Mouse (Mus musculus) midbrain, embryonic 16.5 days (tissue): Measurements from ENCODE around the gene Calhm1. TPM values are rescaled to one million over a fixed set of nuclear protein-coding genes. Genes with fewer than 3 reads are reported as not detected.

Experiments used
- ATAC-seq: fragments of 200-750 bp; cut with Nextera tagmentation; 2 replicates; pipeline ENCODE4 v1.8.0; 2017; ENCODE audit warnings: moderate TSS enrichment
- H3K27ac ChIP-seq: fragments of 300-500 bp; sonication (generic); 2 replicates; pipeline ENCODE4 v1.5.1; 2014; ENCODE audit warnings: mild to moderate bottlenecking, low read length, mixed read lengths
- H3K27me3 ChIP-seq: fragments of 300-500 bp; sonication (generic); 2 replicates; pipeline ENCODE4 v1.6.1; 2014; ENCODE audit warnings: low read depth, low read length, mixed read lengths; ENCODE audit not compliant: control insufficient read depth, insufficient read depth
- H3K36me3 ChIP-seq: fragments of 300-500 bp; sonication (generic); 2 replicates; pipeline ENCODE4 v1.6.1; 2014; ENCODE audit warnings: mild to moderate bottlenecking, low read length, moderate library complexity, mixed read lengths; ENCODE audit not compliant: control insufficient read depth, insufficient read depth
- H3K4me1 ChIP-seq: fragments of 300-500 bp; sonication (generic); 2 replicates; pipeline ENCODE4 v1.6.1; 2014; ENCODE audit warnings: mild to moderate bottlenecking, low read length, mixed read lengths; ENCODE audit not compliant: control insufficient read depth, insufficient read depth
- H3K4me2 ChIP-seq: fragments of 300-500 bp; sonication (generic); 2 replicates; pipeline ENCODE4 v1.6.1; 2014; ENCODE audit warnings: mild to moderate bottlenecking, low read length, mixed read lengths
- H3K4me3 ChIP-seq: fragments of 300-500 bp; sonication (generic); 2 replicates; pipeline ENCODE4 v1.5.1; 2014; ENCODE audit warnings: low read depth, mild to moderate bottlenecking, low read length, moderate library complexity, mixed read lengths
- H3K9ac ChIP-seq: fragments of 300-500 bp; sonication (generic); 2 replicates; pipeline ENCODE4 v1.6.1; 2014; ENCODE audit warnings: low read depth, low read length, mixed read lengths
- H3K9me3 ChIP-seq: fragments of 300-500 bp; sonication (generic); replicated peaks from 2 replicates; pipeline ENCODE4 v1.6.1; 2014; ENCODE audit warnings: mild to moderate bottlenecking, low read length, mixed read lengths; ENCODE audit not compliant: control insufficient read depth, poor library complexity, severe bottlenecking
- WGBS: fragments of 180-500 bp; shearing (Covaris S2); extraction: QIAGEN DNeasy Blood & Tissue Kit; methylation state at CpG from one replicate; pipeline ENCODE4 v1.1.7; 2014; 5-methylcytosine and 5-hydroxymethylcytosine counted together
- polyA plus RNA-seq: library from polyadenylated mRNA; unstranded; fragments of >200 nt; fragmentation: Nextera tagmentation; extraction: Ambion mirVana; gene quantifications from 2 replicates; pipeline ENCODE4 v1.2.1, GENCODE M21; 2015

The Calhm1 gene
- polyA plus RNA-seq, 1 experiment from 2014 or later, result not detected

DNA sequence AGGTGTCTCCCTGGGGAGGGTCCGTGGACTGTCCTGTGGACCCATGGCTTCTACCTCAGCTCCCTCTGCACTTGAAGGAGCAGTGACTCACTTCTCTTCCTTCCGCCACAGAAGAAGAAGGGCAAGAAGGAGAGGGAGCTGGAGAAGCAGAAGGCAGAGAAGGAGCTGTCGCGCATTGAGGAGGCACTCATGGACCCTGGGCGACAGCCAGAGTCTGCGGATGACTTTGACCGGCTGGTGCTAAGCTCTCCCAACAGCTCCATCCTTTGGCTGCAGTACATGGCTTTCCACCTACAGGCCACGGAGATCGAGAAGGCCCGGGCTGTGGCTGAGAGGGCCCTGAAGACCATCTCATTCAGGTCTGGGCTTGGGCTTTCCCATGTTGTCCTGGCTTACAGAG is 15.9 kb downstream of the Calhm1 start:
- H3K4me2 ChIP-seq, result no peak overlapping the region
- H3K9me3 ChIP-seq, result no peaks in the 10 kb centered on the region
- H3K4me3 ChIP-seq, result no peak overlapping the region
- H3K27me3 ChIP-seq, result no peaks in the 10 kb centered on the region
- 95% methylated on average over 10 of the region's 10 CpGs for WGBS
- no peak overlapping the region for H3K9ac ChIP-seq
- no peak for ATAC-seq
- H3K27ac ChIP-seq, result no peak overlapping the region
- H3K4me1 ChIP-seq, result no peaks in the 10 kb centered on the region
- H3K36me3 ChIP-seq, result peaks cover 40% of the 10 kb centered on the region

DNA sequence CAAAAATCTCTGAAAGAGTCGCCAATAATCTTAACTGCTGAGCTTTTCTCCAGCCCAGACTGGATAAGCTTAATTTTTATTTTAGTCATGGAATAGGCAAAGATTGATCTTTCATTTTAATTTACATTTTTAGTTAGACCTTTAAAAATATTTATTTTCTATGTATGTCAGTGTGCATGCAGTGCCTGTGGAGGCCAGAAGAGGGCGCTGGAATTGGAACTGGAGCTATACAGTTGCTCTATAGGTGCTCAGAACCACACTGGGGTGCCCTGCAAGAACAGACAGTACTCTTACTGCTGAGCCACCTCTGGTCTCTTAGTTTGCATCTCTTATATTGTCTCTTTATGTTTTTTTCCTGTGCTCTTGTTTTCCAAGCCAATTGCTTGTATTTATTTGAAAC is 21.3 kb downstream of the Calhm1 start:
- Histone ChIP-seq H3K4me3 (no peak overlapping the region), H3K27ac (no peak overlapping the region), H3K36me3 (peaks cover 24% of the 10 kb centered on the region), H3K4me1 (no peaks in the 10 kb centered on the region), H3K9me3 (no peaks in the 10 kb centered on the region), H3K9ac (no peak overlapping the region), H3K4me2 (no peak overlapping the region), H3K27me3 (no peaks in the 10 kb centered on the region)
- WGBS, result 30% methylated on average over 2 of the region's 2 CpGs
- no peak for ATAC-seq

DNA sequence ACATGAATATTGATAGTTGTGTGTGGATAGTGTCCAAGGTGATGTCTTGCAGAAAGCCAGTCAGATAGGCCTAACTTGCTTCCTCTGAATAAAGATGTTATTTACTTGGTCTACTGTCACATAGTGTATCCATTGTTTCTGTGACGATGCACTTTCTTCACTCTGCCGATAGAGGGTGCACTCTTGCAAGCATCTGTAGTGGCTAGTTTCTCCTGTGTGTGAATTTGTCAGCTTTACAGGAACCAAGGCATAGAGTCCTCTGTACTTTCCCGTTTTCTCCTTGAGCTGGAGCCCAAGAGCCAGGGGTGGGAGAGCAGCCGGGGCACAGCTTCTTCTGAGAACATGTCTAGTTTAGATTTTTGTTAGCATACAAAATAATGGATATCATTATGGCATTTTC is 23.0 kb downstream of the Calhm1 start:
- Histone ChIP-seq H3K27me3 (no peaks in the 10 kb centered on the region), H3K36me3 (peaks cover 25% of the 10 kb centered on the region), H3K4me3 (no peak overlapping the region), H3K9me3 (no peaks in the 10 kb centered on the region), H3K27ac (no peak overlapping the region), H3K4me1 (no peaks in the 10 kb centered on the region), H3K4me2 (no peak overlapping the region), H3K9ac (no peak overlapping the region)
- WGBS, result 39% methylated on average over 4 of the region's 4 CpGs
- no peak for ATAC-seq

DNA sequence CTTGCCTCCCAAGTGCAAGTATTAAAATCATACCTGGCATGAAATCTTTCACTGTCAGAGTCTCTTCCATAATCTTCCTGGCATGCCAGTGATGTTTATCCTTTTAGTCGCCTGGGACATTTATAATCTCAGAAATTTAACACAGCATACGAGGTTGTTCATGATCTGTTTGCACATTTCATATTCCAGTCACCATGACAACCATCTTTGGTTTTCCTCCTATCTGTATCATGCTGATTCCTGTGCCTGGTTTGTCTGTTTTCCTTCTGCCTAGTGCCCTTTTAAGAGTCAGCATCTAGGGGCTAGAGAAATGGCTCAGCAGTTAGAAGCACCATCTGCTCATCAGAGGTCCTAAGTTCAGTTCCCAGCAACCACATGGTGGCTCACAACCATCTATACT is 25.4 kb downstream of the Calhm1 start:
- Histone ChIP-seq H3K4me2 (no peak overlapping the region), H3K9me3 (no peaks in the 10 kb centered on the region), H3K36me3 (peaks cover 24% of the 10 kb centered on the region), H3K9ac (no peak overlapping the region), H3K4me3 (no peak overlapping the region), H3K27me3 (no peaks in the 10 kb centered on the region), H3K27ac (no peak overlapping the region), H3K4me1 (no peaks in the 10 kb centered on the region)
- 81% methylated on average over 2 of the region's 2 CpGs for WGBS
- no peak for ATAC-seq

DNA sequence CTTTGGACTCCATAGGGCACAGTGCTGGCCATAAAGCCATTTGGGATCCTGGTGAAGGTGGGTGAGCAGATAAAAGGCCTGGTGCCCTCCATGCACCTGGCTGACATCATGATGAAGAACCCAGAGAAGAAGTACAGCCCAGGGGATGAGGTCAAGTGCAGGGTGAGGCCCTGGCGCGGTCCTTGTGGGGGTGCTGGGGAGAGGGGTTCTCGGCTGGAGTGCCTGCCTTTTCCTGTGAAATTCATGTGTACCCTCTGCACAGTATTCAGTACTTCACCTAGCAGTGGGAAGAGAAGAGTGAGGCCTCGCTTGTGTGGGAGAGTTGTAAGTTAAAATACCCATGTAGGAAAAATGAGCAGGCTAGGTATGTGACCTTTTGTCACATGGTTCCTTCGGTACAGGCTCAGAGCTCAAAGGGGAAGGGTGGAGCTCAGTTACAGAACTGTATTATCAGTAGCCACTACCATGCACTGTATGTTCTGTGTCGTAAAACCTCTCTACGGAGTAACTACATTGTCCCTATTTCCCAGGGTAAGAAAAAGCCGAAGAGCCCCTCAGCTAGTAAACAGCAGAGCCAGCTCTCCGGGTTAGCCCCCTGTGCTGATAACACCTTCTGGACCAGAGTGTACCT is 39.3 kb downstream of the Calhm1 start:
- peaks cover 63% of the 10 kb centered on the region for H3K36me3 ChIP-seq
- H3K9ac ChIP-seq, result no peak overlapping the region
- H3K4me3 ChIP-seq, result no peak overlapping the region
- no peaks in the 10 kb centered on the region for H3K27me3 ChIP-seq
- no peaks in the 10 kb centered on the region for H3K4me1 ChIP-seq
- WGBS, result over 99% methylated on average over 9 of the region's 9 CpGs
- ATAC-seq, result no peak
- H3K9me3 ChIP-seq, result no peaks in the 10 kb centered on the region
- no peak overlapping the region for H3K4me2 ChIP-seq
- H3K27ac ChIP-seq, result no peak overlapping the region

DNA sequence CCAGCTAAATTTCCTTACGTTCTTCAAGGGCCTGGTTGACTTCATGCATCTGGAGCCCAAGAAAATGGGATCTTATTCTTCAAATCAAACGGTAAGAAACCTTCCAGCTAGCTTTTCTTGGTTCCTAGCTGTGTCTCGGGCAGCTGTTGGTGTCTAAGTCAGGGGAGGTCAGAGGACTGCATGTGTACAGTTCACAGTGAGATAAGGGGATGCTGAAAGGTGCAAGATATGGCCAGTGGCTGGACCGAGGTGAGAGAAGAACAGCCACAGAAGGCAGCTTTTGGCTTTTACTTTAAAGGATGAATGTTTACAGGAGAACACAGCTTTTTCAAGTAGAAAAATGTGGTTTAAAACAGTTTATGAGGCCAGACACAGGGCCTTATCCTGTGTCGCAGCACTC is 43.0 kb downstream of the Calhm1 start:
- H3K27ac ChIP-seq, result no peak overlapping the region
- no peaks in the 10 kb centered on the region for H3K27me3 ChIP-seq
- 94% methylated on average over 5 of the region's 5 CpGs for WGBS
- no peak overlapping the region for H3K4me3 ChIP-seq
- no peaks in the 10 kb centered on the region for H3K9me3 ChIP-seq
- peaks cover 43% of the 10 kb centered on the region for H3K36me3 ChIP-seq
- no peak for ATAC-seq
- H3K4me2 ChIP-seq, result no peak overlapping the region
- no peak overlapping the region for H3K9ac ChIP-seq
- H3K4me1 ChIP-seq, result no peaks in the 10 kb centered on the region

Other genes starting within 250 kb of the Calhm1 start
- 424 and 528 TPM in 2 replicates for gene Ina, start 129.6 kb downstream of the Calhm1 start, polyA plus RNA-seq
- 85.7 and 93.4 TPM in 2 replicates for gene Nt5c2, start 129.1 kb downstream of the Calhm1 start, polyA plus RNA-seq
- gene Pcgf6, start 93.3 kb downstream of the Calhm1 start, polyA plus RNA-seq, result 33.9 and 35.1 TPM in 2 replicates
- 4.7 and 5.1 TPM in 2 replicates for gene Taf5, start 76.5 kb downstream of the Calhm1 start, polyA plus RNA-seq
- 1,328 and 1,431 TPM in 2 replicates for gene Usmg5, start 53.6 kb downstream of the Calhm1 start, polyA plus RNA-seq
- gene Pdcd11, start 53.5 kb downstream of the Calhm1 start, polyA plus RNA-seq, result 5.4 and 5.6 TPM in 2 replicates
- gene Calhm2, start 6.0 kb downstream of the Calhm1 start, polyA plus RNA-seq, result 0.89 and 1.1 TPM in 2 replicates
- not detected in 2 replicates for gene Calhm3, start 13.5 kb upstream of the Calhm1 start, polyA plus RNA-seq
- gene Neurl1a, start 34.6 kb upstream of the Calhm1 start, polyA plus RNA-seq, result 15.3 and 15.4 TPM in 2 replicates